Mouse (Mus musculus): ENCODE data around the gene Kcna10.

Kcna10 gene

DNA sequence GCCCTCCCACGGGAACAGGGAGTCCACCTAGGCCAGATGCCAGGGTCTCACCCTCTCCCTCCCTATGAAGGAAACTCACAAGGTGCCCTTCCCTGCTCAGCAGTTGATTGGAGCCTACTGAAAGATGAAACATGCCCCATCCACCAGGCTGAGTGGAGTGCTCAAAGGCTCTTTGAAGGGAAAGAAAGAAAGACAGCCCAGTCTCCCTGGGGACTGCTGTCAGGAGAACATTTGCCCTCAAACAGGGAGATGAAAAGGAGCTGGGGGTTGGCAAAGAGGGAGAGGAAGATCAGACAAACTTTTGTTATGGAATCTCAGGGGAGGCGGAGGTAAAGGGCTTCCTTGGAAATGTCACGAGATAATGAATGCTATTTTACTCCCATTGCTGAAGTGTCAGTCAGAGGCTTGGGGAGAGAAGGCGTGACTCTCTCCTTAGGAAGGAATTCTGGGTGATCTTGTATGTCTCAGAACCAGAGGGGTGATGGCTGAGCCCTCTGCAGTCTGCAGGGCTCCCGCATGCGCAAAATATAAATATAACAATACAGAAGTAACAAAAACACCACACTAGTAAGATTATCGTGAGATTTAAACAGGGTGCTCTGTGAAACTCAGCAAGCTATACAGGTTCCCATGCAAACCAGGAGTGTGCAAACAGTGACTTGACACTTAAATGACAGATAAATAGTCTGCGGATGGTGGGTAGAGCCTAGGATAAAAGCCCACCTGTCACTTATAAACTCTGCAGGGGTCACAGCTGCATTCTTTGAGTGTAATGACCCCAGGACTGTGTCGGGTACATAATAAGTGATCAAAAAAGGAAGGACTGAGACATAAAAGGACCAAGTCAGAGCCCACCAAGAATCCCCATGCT is 18.7 kb downstream of the Kcna10 start:
- DNase-seq (ENCODE audit: low spot score), result no peak

DNA sequence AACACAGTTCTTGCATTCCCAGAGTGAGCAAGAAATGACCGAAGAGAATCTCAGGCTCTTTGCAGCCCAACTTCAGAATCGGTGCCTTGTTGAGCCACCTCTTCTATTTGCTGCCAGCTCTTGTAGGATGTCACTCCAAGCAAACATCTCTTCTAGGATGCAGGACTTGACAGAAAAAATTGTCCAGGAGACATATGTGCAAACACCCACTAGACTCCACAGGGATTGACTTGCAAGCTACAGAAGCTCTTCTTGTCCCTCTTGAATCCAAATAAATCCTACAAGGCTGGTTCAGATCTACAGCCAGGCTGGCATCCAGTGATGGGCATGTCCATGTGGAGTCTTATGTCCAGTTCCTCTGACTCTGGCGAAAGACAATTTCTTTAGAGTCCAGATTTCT is 21.6 kb downstream of the Kcna10 start:
- DNase-seq (ENCODE audit: low spot score), result no peak

DNA sequence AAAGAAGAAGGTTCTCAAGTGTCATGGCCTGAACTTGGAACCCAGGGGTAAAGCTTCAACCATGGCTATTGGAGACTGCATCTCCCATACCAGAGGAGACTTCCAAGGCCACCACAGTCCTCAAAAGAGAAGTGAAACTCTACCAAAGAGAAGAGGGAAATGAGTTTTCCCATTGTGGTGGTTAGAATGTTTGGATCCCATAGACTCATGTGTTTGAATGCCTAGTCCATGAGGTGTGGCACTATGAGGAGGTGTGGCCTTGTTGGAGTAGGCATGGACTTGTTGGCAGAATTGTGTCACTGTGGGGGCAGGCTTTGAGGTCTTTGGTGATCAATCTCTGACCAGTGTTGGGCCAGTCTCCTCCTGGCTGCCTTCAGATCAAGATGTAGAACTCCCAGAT is 22.3 kb downstream of the Kcna10 start:
- DNase-seq (ENCODE audit: low spot score), result no peak

DNA sequence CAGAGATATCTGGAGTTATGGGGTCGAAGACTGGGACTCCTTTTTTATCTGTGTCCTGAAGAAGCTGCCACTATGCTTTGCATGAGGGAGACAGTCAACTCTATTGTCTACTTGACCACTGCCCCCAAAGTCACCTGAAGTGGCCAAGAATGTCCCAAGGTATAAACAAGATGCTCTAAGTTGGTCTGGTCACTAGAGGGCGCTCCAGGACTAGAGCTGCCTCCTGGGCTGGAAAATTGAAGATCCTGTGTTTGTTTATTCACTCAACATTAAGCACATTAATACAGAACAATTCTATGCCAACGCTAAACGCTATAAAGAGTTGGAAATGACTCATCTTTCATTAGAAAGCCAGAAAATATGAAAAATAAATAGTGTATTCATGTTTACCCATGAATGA is 23.1 kb downstream of the Kcna10 start:
- DNase-seq (ENCODE audit: low spot score), result peak; percentile 79

DNA sequence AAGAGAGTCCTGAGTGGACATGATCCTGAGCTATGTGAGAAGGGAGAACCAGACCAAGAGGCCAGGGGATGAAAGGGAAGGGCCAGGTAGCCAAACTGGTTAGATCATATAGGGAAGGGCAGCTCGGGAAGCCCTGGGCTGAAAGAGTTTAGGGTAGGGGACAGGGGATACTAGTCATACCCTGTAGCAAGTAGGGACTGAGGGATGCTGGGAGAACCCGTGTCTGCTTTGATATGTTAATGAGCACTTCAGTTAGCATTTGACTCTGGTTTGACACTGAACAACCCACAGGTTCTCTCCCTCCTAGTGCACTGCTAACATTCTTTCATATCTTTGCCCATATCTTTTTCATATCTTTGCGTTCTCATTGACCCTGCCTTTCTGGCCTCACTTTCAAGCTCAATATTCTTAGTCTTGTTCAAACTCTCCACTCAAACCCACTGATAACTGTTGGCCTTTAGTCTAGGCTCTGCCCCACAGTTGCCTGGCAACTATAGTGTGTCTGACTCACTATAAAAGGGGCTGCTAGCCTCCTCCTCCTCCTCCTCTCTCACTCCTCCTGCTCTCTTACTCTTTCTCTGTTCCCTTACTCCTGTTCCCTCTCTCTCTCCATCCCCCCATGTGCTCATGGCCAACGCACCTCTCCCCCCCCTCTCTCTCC is 23.8 kb downstream of the Kcna10 start:
- DNase-seq (ENCODE audit: low spot score), result no peak

DNA sequence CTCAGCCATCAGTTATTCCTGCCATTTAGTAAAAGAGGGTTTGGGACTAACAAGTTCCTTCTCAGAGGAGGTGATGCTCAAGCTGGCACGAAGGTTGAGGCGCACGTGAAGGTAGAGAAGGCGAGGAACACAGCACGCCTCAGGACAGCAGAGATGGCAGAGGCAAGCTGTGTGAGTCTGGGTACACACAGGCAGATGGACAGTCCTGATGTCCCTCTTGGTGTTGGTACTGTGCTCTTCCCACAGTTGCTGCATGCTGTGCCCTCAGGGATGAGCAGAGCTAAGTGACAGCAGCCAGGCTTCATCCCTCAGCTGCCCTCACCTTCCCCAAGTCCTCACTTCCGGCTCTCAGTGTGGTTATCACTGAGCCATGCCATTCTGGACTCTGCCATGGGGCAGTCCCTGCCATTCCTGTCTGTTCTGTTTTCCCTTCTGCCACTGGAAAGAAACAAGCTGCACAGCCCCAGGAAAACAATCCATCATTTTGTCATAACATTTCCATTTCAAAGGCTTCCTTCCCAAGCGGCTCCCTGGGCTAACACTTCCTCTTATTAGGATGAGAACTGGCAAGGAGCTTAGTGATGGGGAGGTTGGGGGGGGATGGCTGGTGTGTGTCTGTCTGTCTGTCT is 24.9 kb downstream of the Kcna10 start:
- DNase-seq (ENCODE audit: low spot score), result peak; percentile 34

DNA sequence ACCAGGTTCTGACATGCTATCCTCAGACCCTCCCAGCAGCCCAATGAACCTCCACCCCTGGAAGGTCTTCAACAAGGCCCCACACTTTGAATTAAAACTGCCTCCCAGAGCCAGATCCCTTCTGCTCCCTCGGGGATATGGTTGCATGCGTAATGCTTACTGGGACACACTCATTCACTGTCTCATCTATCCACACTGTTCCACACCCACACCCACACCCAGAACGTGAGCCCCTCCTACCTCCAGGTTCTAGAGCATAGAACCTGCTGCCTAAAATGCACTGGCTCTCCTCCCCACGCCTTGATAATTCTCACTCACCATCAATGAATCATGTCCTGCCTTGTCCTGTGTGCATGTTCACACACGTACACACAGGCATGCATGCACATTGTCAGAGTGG is 31.8 kb downstream of the Kcna10 start:
- no peak for DNase-seq (ENCODE audit: low spot score)

DNA sequence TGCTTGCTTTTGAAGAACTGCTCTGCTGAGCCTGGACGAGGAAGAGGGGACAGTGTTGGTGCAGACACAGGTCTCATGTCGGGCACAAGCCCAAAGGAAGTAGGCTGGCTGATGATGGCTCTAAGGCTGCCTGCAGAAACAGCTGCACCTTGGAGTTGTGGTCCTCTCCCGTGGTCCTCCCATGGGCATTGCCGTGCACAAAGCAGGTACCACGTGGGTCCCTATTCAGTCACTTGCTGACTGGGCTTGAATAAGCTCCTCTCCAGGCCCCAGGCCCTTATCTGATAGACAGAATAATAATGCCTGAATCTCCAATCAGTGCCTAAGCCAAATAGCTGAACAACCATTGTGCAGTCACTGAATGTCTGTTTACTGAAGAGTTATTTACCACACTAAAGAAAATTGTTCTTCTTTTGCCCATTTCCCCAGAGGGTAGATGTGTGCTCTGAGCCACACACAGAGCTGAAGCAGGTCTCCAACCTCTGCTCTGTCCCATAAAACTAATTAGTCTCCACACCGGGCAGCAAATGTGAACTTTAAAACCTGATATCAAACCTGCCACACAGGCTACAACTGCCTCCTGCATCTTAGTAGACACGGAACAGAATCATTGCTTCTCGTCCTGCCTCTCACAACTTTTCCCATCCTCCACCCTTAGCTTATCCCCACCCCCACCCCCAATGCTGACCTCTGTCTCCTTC is 33.7 kb downstream of the Kcna10 start:
- no peak for DNase-seq (ENCODE audit: low spot score)

DNA sequence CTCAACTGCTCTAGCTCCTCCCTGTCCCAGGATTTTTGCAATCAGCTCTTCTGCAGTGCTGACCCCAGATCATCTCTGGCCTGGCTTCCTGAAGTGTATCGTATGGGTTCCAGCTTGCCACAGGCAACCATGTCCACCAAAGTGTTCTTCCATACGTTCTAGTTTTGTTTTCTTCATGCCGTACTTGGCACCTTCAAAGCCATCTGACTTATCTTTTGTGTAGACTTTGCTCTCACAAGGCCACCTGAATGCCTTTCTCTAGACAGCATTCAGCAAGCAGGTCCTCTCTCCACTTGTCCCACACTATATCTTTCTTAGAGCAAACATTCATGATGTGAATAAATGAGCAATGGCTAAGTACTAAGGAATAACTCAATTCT is 34.2 kb downstream of the Kcna10 start:
- no peak for DNase-seq (ENCODE audit: low spot score)

DNA sequence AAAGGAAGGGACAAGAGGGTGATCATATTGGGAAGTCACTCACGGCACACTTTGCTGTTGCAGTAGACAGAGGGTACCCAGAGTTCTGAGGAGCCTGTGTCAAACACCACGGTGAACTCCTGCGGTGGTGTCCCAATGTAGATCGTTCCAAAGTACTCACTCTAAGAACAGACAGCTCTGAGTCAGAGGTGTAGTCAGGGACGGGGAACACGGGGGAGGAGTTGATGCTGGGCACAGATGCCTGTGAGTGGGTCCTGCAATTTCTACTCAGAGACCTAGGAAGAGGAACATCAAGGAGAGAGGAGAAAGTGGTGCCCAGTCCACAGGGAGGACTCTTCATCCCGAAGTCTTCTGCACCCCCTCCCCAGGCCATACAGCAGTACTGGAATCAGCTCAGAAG is 35.7 kb downstream of the Kcna10 start:
- no peak for DNase-seq (ENCODE audit: low spot score)

DNA sequence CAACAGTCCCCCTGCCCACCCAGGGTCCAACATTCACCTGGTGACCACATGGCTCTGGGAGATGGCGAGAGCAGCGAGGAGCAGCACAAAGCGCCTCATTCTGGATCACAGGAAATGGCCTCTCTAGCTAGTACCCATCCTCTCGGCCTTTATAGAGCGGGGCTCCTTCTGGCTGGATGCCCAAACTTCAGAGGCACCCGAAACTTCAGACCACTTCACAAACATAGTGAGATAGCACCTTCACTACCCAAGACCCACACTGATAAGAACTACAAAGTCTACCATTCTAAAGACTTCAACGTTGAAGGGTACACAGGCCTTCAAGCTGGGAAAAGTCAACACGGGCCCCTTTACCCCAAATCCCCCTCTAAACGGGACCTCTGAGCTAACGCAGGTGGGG is 38.8 kb downstream of the Kcna10 start, which contains the start of gene Cym:
Cym (minus strand) TSS at position 125 of the 400 bp plus-strand sequence.
- DNase-seq (ENCODE audit: low spot score), result no peak

DNA sequence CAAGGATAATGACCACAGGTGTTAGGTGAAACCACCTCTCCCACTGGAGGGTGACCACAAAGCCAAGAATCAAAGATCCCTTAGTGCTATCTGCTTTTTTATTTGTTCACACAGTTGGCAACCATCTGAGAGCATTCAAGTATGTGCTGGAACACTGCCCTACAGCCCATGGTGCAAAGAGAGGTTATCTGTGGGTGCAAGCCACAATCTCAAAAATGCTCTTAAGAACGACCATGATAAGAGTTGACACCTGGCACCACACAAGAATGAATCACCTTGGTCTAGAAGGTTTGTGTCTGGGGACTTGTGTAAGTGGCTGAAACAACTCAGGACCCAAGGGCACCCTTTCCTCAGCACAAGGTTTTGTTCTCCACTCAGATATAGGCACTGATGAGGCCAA is 40.4 kb downstream of the Kcna10 start:
- no peak for DNase-seq (ENCODE audit: low spot score)

DNA sequence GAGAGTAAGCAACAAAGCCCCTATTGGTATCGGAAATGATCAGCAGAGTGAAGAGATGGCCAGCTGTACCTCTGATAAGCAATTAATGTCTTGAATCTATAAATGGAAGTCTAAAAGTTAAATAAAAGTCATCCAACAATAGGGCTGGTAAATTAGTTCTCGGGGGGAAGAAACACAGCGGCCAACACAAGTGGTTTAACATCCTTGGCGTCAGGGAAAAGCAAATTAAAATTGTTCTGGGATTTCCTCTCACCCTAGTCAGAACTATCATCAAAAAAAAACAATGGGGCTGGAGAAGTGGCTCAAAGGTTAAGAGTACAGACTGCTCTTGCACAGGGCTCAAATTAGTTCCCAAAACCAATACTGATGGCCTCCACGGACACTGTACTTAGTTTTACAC is 43.0 kb downstream of the Kcna10 start:
- no peak for DNase-seq (ENCODE audit: low spot score)

DNA sequence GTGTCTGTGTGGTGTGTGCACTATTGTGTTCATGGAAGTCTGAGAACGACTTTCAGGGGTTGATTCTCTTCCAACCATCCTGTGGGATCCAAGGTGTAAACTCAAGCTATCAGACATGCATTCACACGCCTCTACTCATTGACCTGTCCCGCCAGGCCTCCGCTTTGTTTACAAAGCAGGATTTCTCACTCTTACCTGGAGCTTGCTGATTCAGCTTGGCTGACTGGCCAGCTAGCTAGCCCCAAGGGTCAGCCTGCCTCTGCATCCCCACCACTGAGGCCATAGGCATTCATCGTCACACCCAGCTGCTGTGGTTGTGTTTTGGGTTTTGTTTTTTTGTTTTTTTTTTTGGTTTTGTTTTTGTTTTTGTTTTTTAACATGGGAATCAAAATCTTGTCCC is 46.4 kb downstream of the Kcna10 start:
- DNase-seq (ENCODE audit: low spot score), result no peak

DNA sequence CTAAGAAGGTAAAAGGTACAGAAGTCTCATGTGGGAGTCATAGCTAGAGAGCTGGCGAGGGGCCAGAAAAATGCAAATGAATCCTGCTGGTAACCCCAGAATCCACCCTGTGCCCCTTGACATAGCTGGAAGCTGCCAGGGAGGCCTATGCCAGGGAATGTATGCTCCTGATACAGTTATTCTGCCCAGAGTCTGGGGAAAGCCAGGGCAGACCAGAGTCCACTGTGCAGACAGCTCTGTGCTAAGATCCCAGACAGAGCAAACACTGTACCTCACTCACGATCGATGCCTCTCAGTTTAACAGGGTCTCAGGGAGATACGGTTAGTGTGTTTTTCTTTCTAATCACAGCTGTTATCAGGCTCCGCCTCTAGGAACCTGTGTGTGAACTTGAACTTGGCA is 47.0 kb downstream of the Kcna10 start:
- no peak for DNase-seq (ENCODE audit: low spot score)

DNA sequence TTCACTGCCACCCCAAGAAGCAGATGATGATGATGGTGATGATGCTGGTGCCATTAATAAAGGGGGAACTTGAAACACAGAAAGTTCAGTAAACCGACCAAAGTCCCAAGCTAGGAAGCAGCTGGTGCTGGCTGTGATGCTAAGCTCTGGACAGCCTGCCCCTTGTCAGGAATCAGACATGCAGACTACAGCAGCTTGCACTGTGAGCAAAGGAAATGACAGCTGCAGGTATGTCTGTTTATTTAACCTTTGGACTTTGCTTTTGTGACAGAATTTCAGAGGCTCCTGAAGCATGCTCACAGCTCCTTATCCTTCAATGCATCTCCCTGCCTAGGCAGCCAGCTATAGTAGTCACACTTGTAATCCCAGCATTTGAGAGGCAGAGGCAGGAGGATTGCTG is 47.7 kb downstream of the Kcna10 start, which contains the start of gene A630076J17Rik:
A630076J17Rik (plus strand) TSS at position 88 of the 400 bp plus-strand sequence.
- no peak for DNase-seq (ENCODE audit: low spot score)

DNA sequence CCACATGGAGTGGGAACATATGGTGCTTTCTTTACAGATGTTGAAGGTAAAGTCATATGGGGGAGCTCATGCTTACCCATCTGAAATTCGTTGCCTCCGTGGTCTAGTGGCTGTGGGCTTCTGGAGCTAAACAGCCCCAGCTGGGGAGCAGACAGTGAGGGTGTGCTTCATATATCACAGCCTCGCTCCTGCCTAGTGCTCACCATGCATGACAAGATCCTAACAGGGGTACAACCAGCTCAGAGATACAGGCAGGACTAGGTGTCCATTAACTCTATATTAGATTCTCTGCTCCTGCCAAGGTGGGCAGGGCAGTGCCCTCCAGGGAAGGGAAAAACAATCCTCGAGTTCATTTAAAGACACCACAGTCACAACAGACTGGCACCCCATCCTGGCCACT is 48.3 kb downstream of the Kcna10 start:
- DNase-seq (ENCODE audit: low spot score), result no peak

DNA sequence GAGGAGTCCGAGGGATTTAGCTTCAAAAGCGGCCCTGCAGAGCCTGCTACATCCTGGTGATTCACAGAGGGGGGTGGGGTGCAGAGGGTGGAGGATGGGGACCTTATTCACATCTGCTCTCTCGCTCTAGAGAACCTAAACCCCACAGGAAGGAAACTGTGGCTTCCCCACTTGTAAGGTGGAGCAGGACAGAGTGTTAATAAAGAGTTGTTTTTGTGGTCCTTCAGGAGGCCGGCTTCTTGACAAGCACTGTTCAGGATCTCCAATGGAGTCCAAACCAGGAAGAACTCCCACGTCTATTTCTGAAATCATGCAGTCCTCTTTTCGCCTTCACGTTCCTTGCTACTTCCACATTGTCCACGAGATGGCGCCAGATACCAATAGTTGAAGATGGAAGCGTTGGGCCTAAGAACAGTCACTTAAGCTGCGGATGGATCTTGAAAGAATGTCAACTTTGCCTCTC is 50.5 kb downstream of the Kcna10 start:
- DNase-seq (ENCODE audit: low spot score), result peak; percentile 92

DNA sequence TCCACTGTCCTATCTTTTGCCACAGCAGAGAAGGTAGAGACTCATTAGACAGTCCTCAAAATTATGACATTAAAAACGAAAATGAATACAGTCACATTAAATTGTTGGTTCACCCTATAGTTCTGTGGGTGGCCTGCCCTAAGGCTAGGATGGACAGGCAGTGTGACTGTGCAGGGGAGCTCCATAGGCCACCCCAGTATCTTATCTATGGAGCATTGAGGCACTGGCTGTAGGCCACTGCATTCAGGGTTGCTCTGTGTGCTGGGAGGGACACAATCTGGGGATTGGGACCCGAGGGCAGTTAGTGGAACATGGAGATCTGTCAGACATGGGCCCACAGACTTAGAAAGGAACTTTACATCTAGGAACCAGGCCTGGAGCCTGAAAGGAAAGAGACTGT is 51.1 kb downstream of the Kcna10 start:
- no peak for DNase-seq (ENCODE audit: low spot score)

DNA sequence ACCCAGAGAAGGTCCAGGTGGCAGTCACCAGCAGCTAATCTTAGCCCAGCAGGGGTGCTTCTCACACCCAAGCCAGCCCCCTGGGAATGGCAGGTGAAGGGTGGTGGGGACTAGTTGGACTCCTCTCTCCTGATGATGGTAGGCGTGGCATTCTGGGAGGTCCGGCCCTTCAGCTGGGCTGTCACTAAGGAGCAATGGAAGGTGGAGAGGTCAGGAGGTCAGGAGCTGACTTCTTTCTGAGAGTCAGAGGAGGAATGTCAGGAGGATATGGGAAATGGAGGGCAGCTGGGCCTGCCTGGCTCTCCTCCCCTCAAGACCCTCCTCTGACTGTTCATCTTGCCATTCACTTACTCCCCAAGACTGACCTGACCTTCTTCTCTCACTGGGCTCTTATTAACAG is 55.2 kb downstream of the Kcna10 start:
- DNase-seq (ENCODE audit: low spot score), result peak; percentile 54

DNA sequence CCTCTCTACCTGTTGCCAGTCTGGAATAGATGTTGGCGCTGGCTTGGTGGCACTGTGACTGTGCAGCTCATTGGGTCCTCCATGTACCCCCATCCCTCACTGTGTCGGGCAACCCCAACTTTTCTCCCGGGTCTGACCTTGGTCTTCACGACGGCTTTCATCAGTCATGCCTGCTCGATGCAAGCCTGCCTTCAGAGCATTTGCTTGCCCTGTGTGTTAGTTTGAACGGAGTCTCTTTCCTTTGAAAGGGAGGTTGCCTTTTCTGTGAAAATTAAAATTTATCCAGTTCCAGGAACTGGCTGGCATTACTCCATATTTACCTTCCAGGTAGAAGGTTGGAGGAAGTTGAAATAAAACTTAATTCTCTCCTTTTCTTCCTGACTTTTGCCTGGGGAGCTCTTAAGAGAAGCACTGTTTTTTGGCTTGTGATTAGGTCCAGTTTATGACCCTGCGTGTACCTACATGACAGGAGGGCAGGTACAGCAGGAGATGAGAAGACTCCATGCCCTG is 55.7 kb downstream of the Kcna10 start:
- DNase-seq (ENCODE audit: low spot score), result no peak

DNA sequence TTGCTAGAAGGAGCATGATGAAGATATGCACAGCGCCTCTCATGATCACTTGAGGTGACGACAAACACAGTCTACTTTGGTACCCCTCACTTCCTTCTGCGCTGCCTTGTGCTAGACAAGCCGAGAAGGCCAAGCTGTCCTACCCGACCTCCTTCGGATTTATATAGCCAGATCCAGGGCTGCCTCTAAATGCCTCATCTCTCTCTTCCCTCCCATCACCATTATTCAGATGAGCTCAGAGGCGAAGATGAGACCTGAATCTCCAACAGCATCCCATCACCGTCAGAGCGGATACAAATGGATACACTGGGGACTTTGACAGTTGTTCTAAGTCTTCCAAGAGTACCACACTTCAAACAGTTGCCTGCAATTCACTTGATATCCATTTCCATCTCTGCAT is 56.8 kb downstream of the Kcna10 start, which contains the start of gene Prok1:
Prok1 (minus strand) TSS at position 101 of the 400 bp plus-strand sequence.
- DNase-seq (ENCODE audit: low spot score), result no peak

Measured in embryo, embryonic 10 days (tissue).